Mouse (Mus musculus) left cerebral cortex, adult 8-10 months (tissue): Measurements from ENCODE around the gene Mrpl49. TPM values are rescaled to one million over a fixed set of nuclear protein-coding genes. Genes with fewer than 3 reads are reported as not detected.

Experiments used
- microRNA-seq, 2 experiments: library from miRNA; unstranded; fragments of <30 nt; microRNA quantifications; one replicate each; pipeline ENCODE4 v1.2.0; 2022
- total RNA-seq, 4 experiments: library from RNA; stranded (reverse); gene quantifications; 2 replicates each; pipeline ENCODE4 v1.2.4; 2022

Mrpl49 gene
- total RNA-seq, 4 experiments from 2014 or later = 42.7 to 55.2 (median 44.9) TPM

Small RNA genes lying within 50 kb of the gene (microRNA-seq; reads per million reads assigned to microRNA genes)
- 2.1 to 2.9 reads per million in 2 experiments for gene Mir6988

Other genes with a start within 250 kb of the Mrpl49 start
- gene Frmd8, start 182.5 kb downstream of the Mrpl49 start, total RNA-seq = 10 to 100 TPM; 12.1 to 19.9 (median 13.7) TPM
- gene Slc25a45, start 180.0 kb downstream of the Mrpl49 start, total RNA-seq = 1 to 10 TPM; 3.2 to 5.1 (median 4.1) TPM
- gene Tigd3, start 163.6 kb downstream of the Mrpl49 start, total RNA-seq = 1 to 10 TPM; 3.9 to 5.6 (median 5.0) TPM
- gene Dpf2, start 144.8 kb downstream of the Mrpl49 start, total RNA-seq = 10 to 100 TPM; 76.4 to 87.8 (median 81.6) TPM
- 1 to 10 TPM; 6.1 to 7.4 (median 6.4) TPM for gene Cdc42ep2, start 133.0 kb downstream of the Mrpl49 start, total RNA-seq
- gene Pola2, start 93.6 kb downstream of the Mrpl49 start, total RNA-seq = 1 to 10 TPM; 4.4 to 6.6 (median 5.6) TPM
- not detected for gene Slc22a20, start 71.6 kb downstream of the Mrpl49 start, total RNA-seq
- gene Capn1, start 41.9 kb downstream of the Mrpl49 start, total RNA-seq = 10 to 100 TPM; 25.6 to 31.5 (median 28.0) TPM
- 10 to 100 TPM; 35.7 to 40.3 (median 37.6) TPM for gene Syvn1, start 11.2 kb downstream of the Mrpl49 start, total RNA-seq
- gene Fau, start 59 bp upstream of the Mrpl49 start, total RNA-seq = 100 to 1,000 TPM; 737 to 869 (median 805) TPM
- gene Znhit2, start 3.4 kb upstream of the Mrpl49 start, total RNA-seq = 10 to 100 TPM; 33.0 to 38.8 (median 37.3) TPM
- gene Tm7sf2, start 10.6 kb upstream of the Mrpl49 start, total RNA-seq = 10 to 100 TPM; 18.9 to 29.9 (median 23.2) TPM
- gene Vps51, start 19.4 kb upstream of the Mrpl49 start, total RNA-seq = 10 to 100 TPM; 79.4 to 88.4 (median 84.3) TPM
- gene Tmem262, start 22.2 kb upstream of the Mrpl49 start, total RNA-seq = not detected
- gene Gm28374, start 24.5 kb upstream of the Mrpl49 start, total RNA-seq = 1 to 10 TPM in 1 of 4 experiments, not detected in 3; 1.1 TPM
- gene Zfpl1, start 27.2 kb upstream of the Mrpl49 start, total RNA-seq = 10 to 100 TPM; 38.9 to 44.5 (median 41.9) TPM
- under 1 TPM in 3 of 4 experiments, not detected in 1; 0.21 to 0.25 (median 0.23) TPM for gene Cdca5, start 27.2 kb upstream of the Mrpl49 start, total RNA-seq
- gene AC131692.1, start 36.6 kb upstream of the Mrpl49 start, total RNA-seq = not detected
- under 1 TPM; 0.14 to 0.44 (median 0.17) TPM for gene Naaladl1, start 48.0 kb upstream of the Mrpl49 start, total RNA-seq
- gene Sac3d1, start 60.9 kb upstream of the Mrpl49 start, total RNA-seq = 10 to 100 TPM; 13.0 to 20.1 (median 16.1) TPM
- gene Snx15, start 70.5 kb upstream of the Mrpl49 start, total RNA-seq = 10 to 100 TPM; 36.9 to 50.9 (median 45.7) TPM
- 1 to 10 TPM in 1 of 4 experiments, under 1 TPM in 3; 0.67 to 1.4 (median 0.76) TPM for gene Batf2, start 83.2 kb upstream of the Mrpl49 start, total RNA-seq
- 100 to 1,000 TPM in 2 of 4 experiments, 10 to 100 TPM in 2; 89.4 to 109 (median 102) TPM for gene Arl2, start 83.8 kb upstream of the Mrpl49 start, total RNA-seq
- under 1 TPM in 2 of 4 experiments, not detected in 2; 0.51 to 0.73 TPM for gene Majin, start 126.6 kb upstream of the Mrpl49 start, total RNA-seq
- not detected for gene Gpha2, start 168.6 kb upstream of the Mrpl49 start, total RNA-seq
- gene Ppp2r5b, start 178.1 kb upstream of the Mrpl49 start, total RNA-seq = 100 to 1,000 TPM; 148 to 158 (median 153) TPM
- 10 to 100 TPM; 31.8 to 35.7 (median 35.4) TPM for gene Atg2a, start 183.9 kb upstream of the Mrpl49 start, total RNA-seq
- 10 to 100 TPM; 31.0 to 36.8 (median 35.8) TPM for gene Ehd1, start 218.9 kb upstream of the Mrpl49 start, total RNA-seq
- 1 to 10 TPM; 5.4 to 7.4 (median 5.5) TPM for gene Cdc42bpg, start 248.7 kb upstream of the Mrpl49 start, total RNA-seq